Mouse (Mus musculus): ENCODE measurements around the gene Tmprss3.

Gene Tmprss3

DNA sequence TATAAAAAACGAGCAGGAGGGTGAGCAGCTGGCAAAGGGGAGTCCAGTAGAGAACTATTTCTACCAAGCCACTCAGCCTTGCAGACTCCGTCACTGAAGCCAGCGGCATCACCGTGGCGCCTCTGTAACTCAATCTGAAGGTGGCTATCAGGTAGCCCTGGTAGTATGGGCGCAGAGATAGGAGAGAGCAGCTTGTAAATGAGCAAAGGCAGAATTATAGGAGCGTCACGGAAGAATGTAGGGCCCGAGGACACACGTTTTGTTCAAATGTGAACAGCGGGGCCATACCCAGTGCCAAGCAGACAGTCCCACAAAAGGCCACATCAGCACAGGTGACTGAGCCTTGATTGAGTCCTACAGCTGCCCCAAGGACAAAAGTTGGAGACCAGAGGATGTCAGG is at the start of gene Tmprss3:
Gene Tmprss3 (minus strand): TSS at position 101 of the 400 bp plus-strand sequence.
- no peak for ATAC-seq (ENCODE audit: low TSS enrichment)

GRCm38 (mm10) chr17:31247144-31247543 is 48.4 kb upstream of the Tmprss3 start:
- ATAC-seq (ENCODE audit: low TSS enrichment): no peak

DNA sequence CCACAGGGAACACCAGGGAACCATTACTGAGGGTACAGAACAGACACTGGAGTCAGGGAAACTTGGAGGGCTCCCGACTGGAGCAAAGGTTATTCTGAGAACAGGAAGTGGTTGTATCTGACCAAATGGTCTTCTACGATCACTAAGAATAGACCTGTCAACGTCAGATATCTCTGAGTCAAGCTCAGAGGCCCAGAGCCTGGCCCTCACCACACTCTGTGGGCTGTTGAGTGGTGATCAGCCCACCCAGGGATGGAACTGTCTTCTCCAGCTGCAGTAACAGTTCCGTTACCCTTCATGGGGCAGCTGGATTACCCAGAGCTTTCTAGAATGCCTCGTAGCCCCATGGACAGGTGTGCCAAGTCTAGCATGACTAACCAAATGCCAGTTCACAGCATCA is 46.5 kb upstream of the Tmprss3 start:
- no peak for ATAC-seq (ENCODE audit: low TSS enrichment)

- ATAC-seq (ENCODE audit: low TSS enrichment): no peak
Measured at GRCm38 (mm10) chr17:31242764-31243163, 44.0 kb upstream of the Tmprss3 start.

- no peak for ATAC-seq (ENCODE audit: low TSS enrichment)
Measured at GRCm38 (mm10) chr17:31241156-31241555, 42.4 kb upstream of the Tmprss3 start.

DNA sequence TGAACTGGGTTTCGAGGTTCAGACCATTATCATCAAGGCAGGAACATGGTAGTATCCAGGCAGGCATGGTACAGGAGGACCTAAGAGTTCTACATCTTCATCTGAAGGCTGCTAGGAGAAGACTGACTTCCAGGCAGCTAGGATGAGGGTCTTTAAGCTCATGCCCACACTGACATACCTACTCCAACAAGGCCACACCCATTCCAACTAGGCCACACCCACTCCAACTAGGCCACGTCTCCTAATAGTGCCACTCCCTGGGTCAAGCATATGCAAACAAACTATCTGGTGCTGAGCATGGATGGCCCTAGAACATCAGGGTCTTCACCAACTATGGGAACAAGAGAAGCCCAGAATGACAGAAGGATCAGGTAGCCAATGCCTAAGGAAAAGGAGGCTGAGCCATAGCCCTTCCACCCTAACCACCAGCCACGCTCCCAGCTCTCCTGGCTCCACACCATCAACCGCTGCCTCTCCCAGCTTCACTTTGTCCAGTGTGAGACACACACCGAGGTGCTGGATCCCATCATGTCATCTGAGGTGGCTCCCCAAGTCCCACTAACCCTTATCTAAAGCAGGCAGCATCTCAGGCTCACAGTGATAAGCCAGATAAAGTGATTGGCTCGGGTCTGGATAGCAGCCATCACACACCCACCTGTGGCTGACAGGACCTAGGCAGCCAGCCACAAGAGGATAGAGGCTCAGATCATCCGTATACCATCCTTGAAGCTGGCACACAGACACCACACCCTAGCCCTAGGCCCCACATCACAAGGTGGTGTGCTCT is 39.6 kb upstream of the Tmprss3 start:
- no peak for ATAC-seq (ENCODE audit: low TSS enrichment)

DNA sequence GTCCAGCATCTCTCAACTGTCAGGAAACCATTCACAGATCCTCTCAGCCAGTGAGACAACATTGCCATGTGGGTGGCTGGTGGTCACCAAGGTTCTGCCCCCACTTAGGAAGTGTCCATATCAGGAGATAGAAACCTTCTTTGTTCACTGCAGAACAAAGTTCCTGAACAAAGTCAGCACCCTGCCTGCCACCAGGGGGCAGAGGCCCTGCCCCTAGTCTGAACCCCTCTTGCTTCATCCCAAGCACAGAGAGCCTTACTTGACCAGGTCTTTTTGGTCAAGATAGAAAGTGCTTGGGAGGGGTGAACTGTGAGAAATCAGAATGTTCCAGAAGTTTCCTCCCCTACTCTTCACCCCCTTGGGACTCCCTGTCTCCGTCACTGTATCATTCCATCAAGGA is 37.1 kb upstream of the Tmprss3 start:
- ATAC-seq (ENCODE audit: low TSS enrichment): no peak

GRCm38 (mm10) chr17:31232251-31233010 is 33.7 kb upstream of the Tmprss3 start:
- ATAC-seq (ENCODE audit: low TSS enrichment): no peak

- no peak for ATAC-seq (ENCODE audit: low TSS enrichment)
Measured at GRCm38 (mm10) chr17:31231780-31232179, 33.0 kb upstream of the Tmprss3 start.

GRCm38 (mm10) chr17:31226931-31227330 is 28.2 kb upstream of the Tmprss3 start:
- ATAC-seq (ENCODE audit: low TSS enrichment): no peak

DNA sequence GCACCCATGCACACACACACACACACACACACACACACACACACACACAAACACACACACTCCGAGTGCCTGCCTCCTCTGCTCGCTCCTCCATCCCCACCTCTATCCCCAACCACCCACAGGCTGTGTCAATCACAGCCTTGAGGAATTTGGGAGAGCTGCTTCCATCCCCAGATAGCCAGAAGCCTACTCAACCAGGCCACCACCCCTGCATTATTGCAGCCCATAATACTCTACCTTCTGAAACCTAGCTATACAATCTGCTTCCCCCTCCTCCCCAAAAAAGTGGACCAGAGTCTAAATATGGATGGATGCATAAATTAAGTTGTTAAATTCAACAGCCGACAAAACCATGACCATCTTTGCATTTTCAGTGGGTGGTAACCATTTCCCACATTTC is 27.6 kb upstream of the Tmprss3 start:
- ATAC-seq (ENCODE audit: low TSS enrichment): peak; percentile 59

- ATAC-seq (ENCODE audit: low TSS enrichment): no peak
Measured at GRCm38 (mm10) chr17:31224591-31224990, 25.8 kb upstream of the Tmprss3 start.

DNA sequence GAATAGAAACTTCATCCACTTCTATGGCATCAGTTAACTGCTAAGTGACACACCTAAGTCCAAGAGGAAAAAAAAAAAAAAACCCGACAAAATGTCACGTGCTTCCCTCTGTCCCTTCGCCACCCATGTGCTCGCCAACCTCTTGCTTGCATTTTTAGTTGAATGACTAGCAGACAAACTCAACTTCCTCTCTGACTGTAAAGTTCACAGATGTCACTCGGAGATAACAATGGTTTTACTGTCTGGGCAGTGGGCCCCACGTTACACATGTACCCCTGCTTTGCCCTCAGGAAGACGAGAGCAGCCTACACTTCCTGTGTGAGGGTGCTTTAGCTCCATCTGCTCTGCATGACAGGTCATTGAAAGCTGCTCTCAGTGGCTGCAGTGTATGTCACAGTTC is 25.1 kb upstream of the Tmprss3 start:
- ATAC-seq (ENCODE audit: low TSS enrichment): no peak

- ATAC-seq (ENCODE audit: low TSS enrichment): no peak
Measured at GRCm38 (mm10) chr17:31222810-31223310, 24.1 kb upstream of the Tmprss3 start.

DNA sequence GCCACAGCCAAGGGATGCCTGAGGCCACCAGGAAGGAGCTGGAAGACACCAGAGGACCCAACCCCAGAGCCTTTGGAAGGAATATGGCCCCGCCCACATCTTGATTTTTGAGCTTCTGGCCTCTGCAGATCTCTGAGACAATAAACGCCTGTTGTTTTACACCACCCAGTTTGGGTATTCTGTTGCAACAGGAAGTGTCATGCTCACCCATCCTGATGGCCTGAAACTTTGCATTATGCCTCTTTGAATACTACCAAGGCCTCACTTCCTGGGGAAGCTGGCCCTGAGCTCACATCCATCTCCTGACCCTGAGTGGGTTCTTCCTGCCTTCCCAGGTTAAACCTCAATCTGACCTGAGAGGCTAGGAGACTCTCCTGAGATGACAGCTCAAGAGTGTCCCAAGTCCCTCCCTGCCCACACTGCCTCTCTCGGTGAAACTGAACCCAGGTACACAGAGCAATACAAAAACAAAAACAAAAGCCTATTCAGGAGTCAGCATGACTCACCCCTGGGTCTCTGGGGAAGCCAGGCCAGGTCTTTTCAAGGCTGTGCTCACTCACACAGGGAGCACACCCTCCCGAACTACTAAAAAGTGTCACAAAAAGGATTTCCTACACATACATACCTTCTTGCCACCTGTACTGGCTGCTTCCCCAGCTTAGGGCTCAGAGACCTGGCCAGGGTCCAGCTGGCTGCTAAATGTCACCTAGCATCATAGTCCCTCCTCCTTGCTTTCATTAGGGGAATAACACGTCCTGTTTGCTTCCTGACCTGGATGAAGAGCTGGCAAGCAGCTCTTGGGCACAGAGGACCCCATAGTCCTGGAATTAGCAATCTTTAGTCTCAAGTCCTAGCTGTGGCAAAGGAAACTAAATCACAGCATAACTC is 17.5 kb upstream of the Tmprss3 start:
- ATAC-seq (ENCODE audit: low TSS enrichment): no peak

DNA sequence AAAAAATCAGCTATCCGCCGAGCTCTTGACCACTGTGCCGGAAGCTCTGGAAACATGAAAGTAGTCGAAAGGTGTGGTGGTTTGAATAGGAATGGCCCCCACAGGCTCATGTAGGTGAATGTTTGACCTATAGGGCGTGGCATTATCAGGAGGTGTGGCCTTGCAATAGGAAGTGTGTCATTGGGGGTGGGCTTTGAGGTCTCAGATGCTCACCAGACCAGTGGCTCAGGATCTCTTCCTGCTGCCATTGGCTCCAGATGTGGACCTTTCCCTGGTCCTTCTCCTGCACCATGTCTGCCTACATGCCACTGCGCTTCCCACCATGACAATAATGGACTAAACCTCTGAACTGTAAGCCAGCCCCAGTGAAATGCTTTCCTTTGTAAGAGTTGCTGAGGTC is 13.1 kb upstream of the Tmprss3 start:
- no peak for ATAC-seq (ENCODE audit: low TSS enrichment)

GRCm38 (mm10) chr17:31210299-31210698 is 11.5 kb upstream of the Tmprss3 start:
- no peak for ATAC-seq (ENCODE audit: low TSS enrichment)

GRCm38 (mm10) chr17:31209376-31209930 is 10.7 kb upstream of the Tmprss3 start:
- ATAC-seq (ENCODE audit: low TSS enrichment): no peak

DNA sequence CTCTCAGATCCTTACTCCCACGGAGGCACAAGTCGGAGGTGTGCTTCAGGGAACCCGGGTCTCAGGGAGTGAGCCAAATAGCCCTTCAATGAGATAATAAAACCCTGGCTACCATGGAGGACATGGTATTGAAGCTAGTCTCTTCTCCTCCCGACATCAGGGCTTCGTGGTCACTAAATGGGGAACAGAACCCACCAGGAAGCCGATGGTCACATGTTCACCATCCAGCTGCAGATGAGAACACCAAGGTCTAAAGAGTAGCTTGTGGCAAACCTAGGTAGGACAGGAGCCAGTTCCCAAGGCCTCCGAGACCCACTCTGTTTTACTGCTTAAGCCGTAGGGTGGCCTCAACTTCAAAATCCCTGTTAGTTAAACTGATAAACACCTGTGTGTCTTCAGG is 9.9 kb upstream of the Tmprss3 start:
- ATAC-seq (ENCODE audit: low TSS enrichment): no peak

- no peak for ATAC-seq (ENCODE audit: low TSS enrichment)
Measured at GRCm38 (mm10) chr17:31207771-31208334, 9.1 kb upstream of the Tmprss3 start, which contains the start of gene Ubash3a. Gene Ubash3a, plus strand, starts transcription at chr17:31207873.

- ATAC-seq (ENCODE audit: low TSS enrichment): no peak
Measured at GRCm38 (mm10) chr17:31196283-31196682, 2.5 kb downstream of the Tmprss3 start.
